Mouse (Mus musculus) T-cell, adult 2 months (primary cell): ENCODE results near the gene Dnah7a.
"Not testable (repeated sequence)": the region's sequence is repeated elsewhere in the genome, so short reads cannot be mapped to it uniquely, and the experiment has no call there.

Experiments
- DNase-seq: peaks from one replicate; pipeline ENCODE4 v3.0.0; 2022; ENCODE audit warnings: low spot score

Dnah7a gene

DNA sequence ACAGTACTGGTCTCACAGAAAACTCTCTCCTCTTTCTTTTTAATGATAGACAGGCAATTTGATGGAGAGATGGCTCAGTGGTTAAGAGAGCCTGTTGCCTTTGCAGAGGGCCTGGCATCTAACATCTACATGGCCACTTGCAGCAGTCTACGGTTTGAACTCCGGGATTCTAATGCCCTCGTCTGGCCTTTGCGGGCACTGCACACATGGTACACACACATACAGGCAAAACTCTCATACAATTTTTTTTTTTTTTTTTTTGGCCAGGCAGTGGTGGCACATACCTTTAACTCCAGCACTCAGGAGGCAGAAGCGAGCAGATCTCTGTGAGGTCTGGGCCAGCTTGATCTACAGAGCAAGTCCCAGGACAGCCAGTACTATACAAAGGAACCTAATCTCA is 2.4 kb downstream of the Dnah7a start:
- peak; percentile 14 for DNase-seq

DNA sequence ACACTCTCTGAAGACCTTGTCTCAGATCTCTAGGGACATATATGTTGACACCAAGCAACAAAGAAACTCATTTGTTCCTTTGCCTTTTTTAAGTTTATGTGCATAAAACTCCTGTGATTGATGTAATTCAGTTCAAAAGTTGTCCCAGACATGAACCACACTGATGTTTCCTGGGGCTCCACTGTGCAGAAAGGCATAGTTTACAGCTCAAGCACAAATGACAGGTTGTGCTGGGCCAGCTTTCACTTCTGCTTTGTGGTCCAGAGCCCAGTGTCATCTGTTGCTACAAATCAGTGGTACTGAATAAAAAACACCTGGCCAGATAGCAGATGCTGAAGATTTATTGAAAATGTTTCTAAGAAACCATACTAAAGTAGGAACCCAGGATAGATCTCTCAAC is 42.3 kb downstream of the Dnah7a start:
- peak; percentile 12 for DNase-seq

DNA sequence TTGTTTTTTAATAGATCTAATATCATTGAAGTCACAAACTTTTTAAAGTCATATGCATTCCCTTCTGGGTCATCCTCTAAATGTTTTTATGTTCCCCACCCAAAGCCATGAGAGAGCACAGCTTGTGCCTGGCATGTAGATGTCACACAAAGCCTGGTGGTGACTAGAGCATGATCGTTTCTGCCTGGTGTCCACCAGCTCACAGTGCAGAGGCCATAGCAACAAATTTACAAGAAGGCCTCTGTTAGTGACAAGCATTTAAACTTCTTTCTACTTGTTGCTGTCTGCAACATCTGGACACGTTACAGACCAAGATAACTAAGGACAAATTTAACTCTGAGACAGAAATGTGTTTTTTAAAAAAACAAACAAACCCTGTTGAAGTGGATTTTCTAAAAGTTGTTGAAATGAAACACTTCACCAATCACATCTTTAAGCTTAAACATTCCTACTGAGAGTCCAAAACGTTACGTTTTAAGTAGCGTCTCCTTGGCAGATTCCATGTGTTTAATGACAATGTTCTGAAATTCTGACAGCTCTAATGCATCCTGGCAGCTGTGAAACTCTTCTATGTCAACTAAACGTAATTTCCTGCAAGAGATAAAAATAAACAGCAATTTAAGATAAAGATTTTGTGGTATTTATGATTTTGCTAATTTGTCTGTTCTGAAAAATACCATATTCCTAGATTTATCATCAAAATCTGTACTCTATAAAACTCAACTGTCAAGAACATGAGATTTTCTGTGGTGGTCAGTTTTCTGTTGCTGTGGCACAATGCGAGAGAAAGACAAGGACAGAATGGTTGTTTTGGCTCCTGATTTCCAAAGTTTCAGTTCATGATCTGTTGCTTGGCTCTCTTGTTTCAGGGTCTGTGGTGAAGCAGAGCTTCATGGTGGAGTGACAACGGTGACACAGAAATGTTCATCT is 66.5 kb downstream of the Dnah7a start:
- no peak for DNase-seq

DNA sequence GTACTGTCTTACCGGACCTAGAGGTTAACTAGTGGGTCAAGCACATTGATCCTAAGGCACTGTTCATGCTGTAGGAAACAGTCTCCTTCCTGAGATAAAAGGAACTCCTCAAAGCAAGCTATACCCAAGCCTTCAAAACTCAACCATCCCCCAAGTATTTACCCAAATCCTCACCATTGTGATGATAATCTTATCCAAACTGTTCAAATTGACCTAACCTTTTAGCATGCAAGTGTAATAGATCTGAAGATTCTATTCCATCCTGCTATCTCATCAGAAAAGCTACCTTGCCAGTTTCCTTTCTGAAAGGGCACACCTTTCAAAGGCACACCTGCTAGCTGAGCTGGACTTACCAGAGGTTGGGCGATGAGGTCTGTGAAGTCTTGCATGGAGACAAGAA is 70.9 kb downstream of the Dnah7a start:
- not testable (repeated sequence) for DNase-seq

DNA sequence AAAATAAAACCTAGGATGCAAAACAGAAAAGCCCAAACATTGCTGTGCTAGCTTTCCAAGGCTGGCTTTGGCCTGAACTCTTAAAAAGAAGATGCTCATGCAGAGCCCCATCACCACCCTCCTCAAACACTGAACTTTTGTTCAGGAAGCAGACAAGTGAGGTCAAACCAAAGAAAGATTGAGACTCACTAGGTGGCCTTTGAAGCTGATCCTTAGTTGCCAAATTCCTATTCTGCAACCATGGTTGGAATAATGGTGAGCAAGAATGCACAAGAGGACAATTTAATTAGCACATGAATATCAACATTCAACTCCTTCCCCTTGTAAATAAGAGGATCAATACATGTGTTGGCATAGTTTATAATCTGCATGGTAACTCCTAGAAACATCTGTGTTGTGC is 74.5 kb downstream of the Dnah7a start:
- DNase-seq = not testable (repeated sequence)

DNA sequence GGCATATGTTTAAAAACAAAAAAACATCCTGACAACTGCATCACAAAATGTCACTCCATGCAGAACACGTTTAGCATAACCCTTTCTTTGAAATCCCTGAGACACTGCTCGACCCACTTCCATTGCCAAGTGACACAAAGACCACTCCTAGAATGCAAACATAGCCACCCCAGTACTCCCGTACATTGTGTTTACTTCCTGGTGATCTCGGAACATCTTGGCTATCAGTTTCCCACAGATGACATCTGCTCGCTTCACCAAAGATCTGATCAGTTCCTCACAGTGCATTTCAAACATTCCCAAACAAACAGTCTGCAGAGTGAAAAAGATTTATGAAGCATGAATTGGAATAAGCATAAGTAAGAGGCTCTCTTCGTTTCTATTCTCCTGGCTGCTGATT is 76.6 kb downstream of the Dnah7a start:
- DNase-seq = no peak

DNA sequence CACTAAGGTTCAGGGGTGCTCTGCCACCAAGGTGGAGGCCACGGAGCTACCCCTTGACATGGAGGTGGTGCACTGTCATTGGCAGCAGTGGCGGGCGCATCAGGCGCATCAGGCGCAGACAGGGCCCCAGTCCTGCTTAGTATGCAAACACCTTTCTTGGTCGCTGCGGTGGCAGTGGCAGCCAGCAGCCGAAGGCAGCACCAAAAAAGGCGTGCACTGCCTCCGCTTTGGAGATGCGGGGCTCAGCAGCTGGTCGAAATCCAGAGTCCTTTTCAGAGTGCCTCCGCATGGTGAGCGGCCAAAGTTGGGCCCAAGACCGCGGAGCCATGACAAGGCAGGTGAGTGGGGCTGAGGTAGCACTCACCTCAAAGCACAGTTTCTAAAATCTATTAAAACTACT is 93.1 kb downstream of the Dnah7a start:
- no peak for DNase-seq

DNA sequence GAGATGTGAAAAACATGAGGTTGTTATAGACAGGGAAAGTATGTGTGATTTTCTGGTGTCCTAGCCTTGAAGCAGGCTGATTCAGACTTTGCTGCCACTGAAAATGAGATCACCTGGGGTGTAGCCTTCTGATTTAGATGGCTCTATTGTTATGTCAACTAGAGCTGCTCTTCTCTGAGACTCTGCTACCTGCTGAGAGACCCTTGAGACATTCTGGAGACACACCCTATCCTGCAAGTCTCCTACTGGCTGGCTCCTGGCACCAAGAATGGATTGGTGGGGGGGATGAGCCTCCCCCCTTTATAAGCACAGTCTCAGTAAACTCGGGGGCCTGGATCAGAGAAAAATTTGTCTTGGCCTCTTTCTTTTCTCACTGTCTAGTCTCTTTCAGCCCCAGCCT is 125.3 kb downstream of the Dnah7a start:
- DNase-seq = not testable (repeated sequence)

DNA sequence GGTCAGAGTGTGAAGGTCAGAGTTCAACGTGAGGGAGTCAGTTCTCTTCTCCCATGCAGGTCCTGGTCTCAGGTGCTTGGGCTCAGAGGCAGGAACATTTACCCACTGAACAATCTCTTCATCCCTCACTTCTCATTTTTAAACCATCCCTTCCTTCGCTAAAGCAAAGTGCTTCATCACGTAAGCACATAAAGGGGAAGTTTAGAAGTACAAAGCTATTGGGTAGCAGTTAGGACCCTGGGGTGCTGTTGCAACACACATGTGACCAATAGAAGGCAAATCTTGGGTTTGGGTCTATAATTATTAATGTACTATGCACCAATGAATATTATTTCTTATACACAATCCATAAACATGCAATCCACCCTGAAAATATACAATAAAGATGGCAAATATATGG is 148.7 kb downstream of the Dnah7a start:
- not testable (repeated sequence) for DNase-seq

DNA sequence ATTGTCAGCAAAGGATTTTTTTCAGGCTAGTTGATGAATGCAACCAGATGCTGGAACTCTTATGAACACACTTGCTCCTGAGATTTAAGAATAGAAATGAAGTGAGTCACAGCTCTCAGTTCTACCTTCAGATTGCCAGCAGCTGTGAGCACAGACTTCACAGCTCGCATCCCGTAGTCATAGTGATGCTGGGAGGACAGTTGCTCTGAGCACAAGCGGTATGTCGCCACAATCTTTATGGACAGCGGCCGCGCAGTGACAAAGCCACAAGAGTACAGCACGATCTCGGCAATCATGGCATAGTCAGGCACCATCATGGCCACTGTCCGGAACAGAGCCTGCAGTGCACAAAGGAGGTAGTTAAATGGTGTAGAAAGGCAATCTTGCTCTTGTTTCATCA is 159.6 kb downstream of the Dnah7a start:
- not testable (repeated sequence) for DNase-seq

DNA sequence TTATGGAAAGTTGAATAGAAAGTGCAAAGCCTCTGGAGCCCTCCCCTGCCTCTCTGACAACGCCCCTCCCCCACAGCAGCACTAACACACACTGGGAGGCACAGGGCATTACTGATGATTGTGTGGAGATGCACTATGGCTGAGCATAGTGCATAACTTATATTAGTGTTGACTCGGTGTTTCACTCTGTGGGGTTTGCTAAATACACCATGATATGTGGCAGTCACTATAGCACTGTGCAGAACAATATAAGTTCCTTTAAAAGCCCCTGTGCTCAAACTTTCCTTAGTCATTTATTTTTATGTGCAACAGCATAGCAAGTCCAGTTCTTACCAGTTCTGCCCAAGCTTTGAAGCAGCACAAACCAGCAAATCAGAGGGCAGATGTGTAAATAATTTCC is 168.2 kb downstream of the Dnah7a start:
- not testable (repeated sequence) for DNase-seq

DNA sequence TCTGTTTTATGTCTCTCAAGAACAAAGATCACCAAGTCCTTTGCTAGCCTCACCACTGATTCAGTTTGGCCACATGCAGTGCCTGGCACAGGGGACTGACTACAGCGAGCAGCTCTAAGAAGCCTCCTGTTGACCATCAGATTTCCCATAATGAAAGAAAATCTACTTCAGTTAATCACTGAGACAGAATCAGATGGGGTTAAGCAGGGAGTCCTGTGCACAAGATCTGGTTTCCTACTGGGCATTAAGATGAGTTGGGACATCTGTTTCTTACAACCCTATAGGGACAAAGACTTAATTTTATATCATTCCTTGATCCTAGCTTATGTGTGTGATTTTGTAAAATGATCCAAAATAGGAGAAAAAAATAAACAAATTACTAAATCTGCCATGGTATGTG is 171.8 kb downstream of the Dnah7a start:
- not testable (repeated sequence) for DNase-seq

DNA sequence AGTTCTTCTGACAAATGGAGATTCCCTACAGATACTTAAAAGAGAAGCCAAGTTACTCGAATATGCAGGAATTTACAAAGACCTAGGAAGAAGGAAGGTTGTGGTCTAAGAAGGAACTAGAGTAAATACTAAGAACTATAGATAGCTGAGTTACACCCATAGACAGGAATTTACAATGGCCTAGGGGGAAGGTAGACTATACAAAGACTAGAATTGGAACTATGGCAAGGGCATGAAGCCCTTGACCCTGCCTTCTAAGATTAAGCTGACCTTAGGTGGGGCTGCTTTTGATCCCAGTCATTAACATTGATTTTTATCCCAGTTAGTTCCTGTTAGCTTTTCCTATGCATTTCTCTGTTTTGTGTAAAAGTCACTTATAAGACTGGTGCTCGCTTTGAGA is 180.6 kb downstream of the Dnah7a start:
- not testable (repeated sequence) for DNase-seq

DNA sequence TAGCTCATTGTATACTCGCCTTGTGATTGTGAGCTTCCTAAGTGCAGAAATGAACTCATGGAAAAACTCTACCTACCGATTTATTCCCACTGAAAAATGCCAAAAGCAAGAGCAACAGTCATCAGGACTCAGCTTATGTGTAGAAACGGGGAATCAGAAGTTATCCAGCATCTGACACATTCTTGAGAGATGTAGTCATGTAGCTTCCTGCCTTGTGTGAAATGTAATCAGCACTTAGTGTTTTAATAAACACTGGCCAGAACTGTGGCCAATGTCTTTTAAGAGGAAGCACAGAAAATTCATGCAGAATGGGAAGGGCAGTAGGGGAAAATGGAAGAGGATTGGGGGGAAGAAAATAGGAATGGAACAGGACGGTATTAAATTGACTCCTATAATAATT is 232.9 kb downstream of the Dnah7a start:
- DNase-seq = no peak

DNA sequence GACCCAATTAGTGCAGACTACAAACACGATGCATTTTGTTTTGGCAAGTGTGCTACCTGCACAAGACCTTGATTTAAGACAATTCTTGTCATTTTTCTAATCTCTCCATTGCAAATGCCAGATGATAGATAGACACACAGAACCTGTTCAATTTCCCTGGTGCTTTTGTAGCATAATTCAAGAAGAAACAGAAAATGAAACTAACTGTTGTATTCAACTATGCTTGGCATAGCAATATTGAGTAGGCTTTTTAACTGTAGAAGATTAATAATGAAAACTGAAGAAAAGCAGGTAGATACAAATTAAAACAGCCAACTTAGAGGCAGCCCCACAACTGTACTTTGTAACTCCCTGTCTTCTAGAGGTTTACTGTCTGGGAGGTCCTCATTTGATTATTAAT is 234.5 kb downstream of the Dnah7a start:
- not testable (repeated sequence) for DNase-seq

DNA sequence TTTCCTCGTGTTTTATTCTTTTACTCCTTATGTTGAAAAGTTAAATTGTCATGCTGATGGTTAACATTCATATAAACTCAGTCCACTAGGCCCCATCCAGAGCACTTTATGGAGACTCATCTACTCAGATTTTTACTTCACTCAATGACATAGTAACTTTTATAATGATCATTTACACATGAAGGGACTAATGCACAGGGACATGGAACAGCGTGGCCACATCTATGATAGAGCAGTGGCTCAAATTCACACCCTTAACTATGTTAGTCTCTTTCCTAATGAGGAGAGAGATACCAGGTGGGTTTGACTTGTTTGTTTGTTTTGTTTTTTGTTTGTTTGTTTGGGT is 239.3 kb downstream of the Dnah7a start:
- no peak for DNase-seq

DNA sequence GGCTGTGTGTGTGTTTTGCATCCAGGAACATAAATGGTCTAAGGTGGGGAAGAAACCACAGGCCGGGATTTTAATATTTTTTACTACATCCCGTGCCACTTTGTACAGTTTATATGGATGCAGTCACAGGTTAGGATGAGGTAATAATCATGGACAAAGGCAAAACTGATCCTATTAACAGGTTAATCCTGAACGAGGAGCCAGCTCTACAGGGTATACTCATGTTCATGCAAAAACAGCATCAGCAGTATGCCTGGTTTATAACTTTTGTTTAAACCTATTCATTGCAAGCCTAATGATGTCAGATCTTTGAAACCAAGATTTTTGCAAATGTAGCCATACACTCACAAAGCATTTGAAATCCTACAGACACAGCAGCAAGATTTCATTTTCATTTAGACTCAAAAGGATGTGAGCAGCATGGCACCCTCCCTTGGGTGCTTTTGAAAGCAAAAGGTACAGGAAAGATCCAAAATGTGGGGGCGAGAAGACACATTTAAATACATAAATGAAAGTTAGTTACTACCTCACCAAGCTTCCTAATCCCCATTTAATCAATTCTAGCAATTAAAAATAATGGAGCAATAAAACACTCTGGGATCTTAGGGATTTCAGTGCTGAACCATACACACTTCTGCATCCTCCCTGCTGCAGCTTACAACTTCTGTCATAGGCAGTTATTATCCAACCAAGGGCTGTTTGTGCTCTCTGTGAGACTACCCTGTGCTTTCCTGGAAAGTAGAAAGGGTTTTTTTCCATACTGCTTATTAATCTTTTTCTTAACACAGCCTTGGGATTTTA is 239.9 kb downstream of the Dnah7a start:
- not testable (repeated sequence) for DNase-seq

DNA sequence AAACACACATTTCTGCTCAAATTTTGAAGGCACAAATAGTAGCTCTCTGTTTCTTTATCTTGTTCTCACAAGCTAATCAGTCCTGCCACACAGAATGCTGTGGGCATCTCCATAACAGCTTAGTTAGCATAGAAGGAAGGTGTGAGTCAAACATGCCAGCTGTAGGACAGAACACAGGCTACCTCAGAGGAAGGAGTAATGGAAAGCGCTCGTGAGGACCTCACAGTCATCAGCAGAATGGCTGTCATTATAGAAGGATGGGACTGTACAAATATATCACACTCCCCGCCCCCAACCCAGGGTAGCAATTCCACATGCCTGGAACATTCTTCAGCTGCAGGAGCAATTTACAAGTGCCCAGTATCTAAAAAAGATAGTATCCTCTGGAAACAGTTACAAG is 267.4 kb downstream of the Dnah7a start:
- not testable (repeated sequence) for DNase-seq

DNA sequence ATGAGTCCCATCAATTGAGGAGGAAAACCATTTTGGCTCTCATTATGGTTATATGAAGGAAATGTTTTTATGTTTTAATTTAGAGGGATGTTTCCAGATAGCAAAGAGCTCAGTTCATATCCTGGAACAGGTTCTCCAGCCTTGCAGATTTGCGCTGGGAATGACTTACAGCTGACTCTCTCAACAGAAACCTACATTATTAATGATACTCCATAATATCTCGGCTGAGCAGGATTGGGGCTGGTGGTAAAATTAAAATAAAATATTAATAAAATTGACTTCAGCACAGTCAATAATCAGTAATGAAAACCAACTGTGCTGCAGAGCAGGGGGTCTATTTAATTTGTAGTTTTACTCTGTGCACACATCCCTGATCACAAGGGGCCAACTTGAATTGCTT is 274.2 kb downstream of the Dnah7a start:
- DNase-seq = not testable (repeated sequence)

DNA sequence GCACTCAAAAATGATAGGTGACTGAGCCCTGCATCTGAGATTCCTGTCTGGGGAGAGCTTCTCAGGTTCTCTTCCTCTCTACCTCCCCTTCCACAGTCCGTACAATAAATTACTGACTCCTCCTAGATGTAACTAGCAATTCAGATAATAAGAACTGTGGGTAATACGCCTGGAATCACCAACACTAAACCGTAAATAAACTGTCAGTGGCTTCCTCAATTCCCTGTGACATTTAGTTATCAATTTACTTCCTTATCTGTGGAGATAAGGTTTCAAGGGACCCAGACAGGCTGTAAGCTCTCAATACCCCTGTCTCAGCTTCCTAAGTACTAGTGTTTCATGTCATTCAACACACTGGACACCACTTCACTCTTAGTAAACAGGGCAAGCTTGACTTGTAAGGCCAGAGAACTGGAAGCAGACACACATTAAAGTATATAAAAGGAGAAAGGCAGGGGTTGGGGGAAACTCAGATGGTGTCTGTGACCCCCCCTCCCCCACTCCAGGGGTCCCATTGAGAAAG is 300.7 kb downstream of the Dnah7a start:
- no peak for DNase-seq

DNA sequence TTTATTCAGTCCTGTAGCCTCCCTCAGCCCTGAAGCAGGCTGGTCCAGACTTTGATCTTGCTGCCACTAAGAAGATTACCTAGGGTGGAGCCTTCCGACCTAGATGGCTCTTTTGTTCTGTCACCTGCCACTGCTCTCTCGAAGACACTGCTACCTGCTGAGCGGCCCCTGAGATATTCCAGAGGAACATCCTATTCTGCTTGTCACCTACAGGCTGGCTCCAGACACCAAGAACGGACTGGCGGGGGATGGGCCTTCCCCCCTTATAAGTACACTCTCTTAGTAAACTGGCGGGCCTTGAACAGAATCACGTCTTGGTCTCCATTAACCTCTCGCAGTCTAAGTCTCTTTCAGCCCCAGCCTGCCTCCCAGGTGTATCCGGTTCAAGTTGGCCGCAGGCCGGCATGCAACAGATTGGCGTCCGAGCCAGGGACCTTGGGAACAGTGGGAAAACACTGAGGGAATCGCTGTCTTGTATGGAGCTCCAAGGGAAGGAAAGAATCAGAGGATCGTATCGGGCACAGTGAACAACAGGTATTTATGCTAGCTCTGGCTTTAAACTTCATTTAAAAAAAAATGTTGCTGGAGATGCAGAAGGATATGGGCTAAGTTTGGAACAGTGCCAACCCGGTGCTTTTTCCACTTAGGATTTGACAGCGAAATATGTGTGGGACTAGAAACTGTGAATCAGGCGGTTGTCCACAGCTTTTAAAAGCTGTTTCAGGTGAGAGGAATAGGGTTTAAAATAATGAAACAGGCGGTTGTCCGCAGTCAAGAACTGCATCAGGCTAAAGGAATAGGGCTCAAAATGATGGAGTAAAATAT is 312.4 kb downstream of the Dnah7a start:
- not testable (repeated sequence) for DNase-seq

DNA sequence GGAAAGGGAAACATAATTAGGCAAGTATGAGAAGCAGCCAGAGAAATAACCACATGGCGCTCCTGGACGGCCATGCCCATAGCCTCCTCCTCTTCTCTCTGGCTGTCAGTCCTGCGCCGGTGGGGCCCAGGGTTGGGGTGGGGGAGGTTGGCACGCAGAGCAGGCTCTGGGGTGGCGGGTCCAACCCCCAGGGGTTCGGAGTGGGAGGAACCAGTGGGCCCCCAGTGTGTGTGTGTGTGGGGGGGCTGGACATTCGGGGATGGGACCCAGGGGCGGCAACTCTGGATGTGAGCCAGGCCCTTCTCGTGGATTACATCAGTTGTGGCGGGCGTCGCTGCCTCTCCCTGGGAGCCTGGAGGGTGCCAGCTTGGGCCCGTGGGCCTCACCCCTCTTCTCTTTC is 317.8 kb downstream of the Dnah7a start:
- DNase-seq = no peak
